Mouse (Mus musculus) monocyte, adult 5-6 weeks (primary cell): ENCODE results near the gene Pick1. TPM values are rescaled to one million over a fixed set of nuclear protein-coding genes. Genes with fewer than 3 reads are reported as not detected.
"Not testable (repeated sequence)": the region's sequence is repeated elsewhere in the genome, so short reads cannot be mapped to it uniquely, and the experiment has no call there.

Experiments used
- ATAC-seq: fragments of 153-309, 156-312 bp; replicated peaks from 2 replicates; pipeline ENCODE4 v1.8.0; 2017; ENCODE audit warnings: mild to moderate bottlenecking; ENCODE audit not compliant: low TSS enrichment, insufficient number of reproducible peaks, severe bottlenecking, poor library complexity, low FRiP score
- total RNA-seq: library from RNA; stranded (forward); fragments of 200-1000, 200-491, 200-594 nt; gene quantifications from 3 replicates; pipeline ENCODE4 v1.2.3, GENCODE M21; 2017

Pick1 gene
- total RNA-seq, 1 experiment from 2014 or later, result 7.2 TPM

GRCm38 (mm10) chr15:79219572-79219971 is 9.4 kb upstream of the Pick1 start:
- ATAC-seq, result no peak

- ATAC-seq, result no peak
These were observed 5.3 kb upstream of the Pick1 start for GRCm38 (mm10) chr15:79223641-79224040.

- peak; percentile 87 for ATAC-seq
These were observed 4.3 kb upstream of the Pick1 start for GRCm38 (mm10) chr15:79224685-79225084.

GRCm38 (mm10) chr15:79225780-79226179 is 3.2 kb upstream of the Pick1 start:
- ATAC-seq, result not testable (repeated sequence)

- ATAC-seq, result no peak
These were observed 6.3 kb downstream of the Pick1 start for GRCm38 (mm10) chr15:79235268-79235667.

GRCm38 (mm10) chr15:79238036-79238435 is 9.1 kb downstream of the Pick1 start:
- ATAC-seq, result no peak

- no peak for ATAC-seq
These were observed 13.7 kb downstream of the Pick1 start for GRCm38 (mm10) chr15:79242574-79243233.

GRCm38 (mm10) chr15:79243234-79244042 is 14.5 kb downstream of the Pick1 start:
- peak; percentile 95 for ATAC-seq

- no peak for ATAC-seq
These were observed 15.3 kb downstream of the Pick1 start for GRCm38 (mm10) chr15:79244071-79244893.

- ATAC-seq, result no peak
These were observed 16.3 kb downstream of the Pick1 start for GRCm38 (mm10) chr15:79245321-79245720.

GRCm38 (mm10) chr15:79250236-79250635 is 21.3 kb downstream of the Pick1 start:
- no peak for ATAC-seq

GRCm38 (mm10) chr15:79251168-79251567 is 22.2 kb downstream of the Pick1 start:
- ATAC-seq, result no peak

- no peak for ATAC-seq
These were observed 23.0 kb downstream of the Pick1 start for GRCm38 (mm10) chr15:79251781-79252491.

GRCm38 (mm10) chr15:79252580-79252979 is 23.6 kb downstream of the Pick1 start:
- no peak for ATAC-seq

- ATAC-seq, result no peak
These were observed 25.7 kb downstream of the Pick1 start, which contains the start of gene Slc16a8 for GRCm38 (mm10) chr15:79254661-79255060. Gene Slc16a8 (minus strand): TSS chr15:79254761.

- ATAC-seq, result no peak
These were observed 29.5 kb downstream of the Pick1 start for GRCm38 (mm10) chr15:79258521-79258920.

GRCm38 (mm10) chr15:79261095-79261725 is 32.2 kb downstream of the Pick1 start:
- no peak for ATAC-seq

- no peak for ATAC-seq
These were observed 32.8 kb downstream of the Pick1 start for GRCm38 (mm10) chr15:79261757-79262156.
